Mouse (Mus musculus) MEL (cell line): ENCODE data around the gene Lsamp. TPM values are rescaled to one million over a fixed set of nuclear protein-coding genes. Genes with fewer than 3 reads are reported as not detected.

Experiments
- DNase-seq: peaks from one replicate; pipeline ENCODE4 v3.0.0; 2011; ENCODE audit warnings: low read depth, low spot score
- H3K27ac ChIP-seq: 2 replicates; pipeline ENCODE4 v1.5.1; 2012; ENCODE audit warnings: low read depth, mild to moderate bottlenecking, control low read depth, low read length, moderate library complexity; ENCODE audit not compliant: control insufficient read depth
- H3K27me3 ChIP-seq, 2 experiments: fragments of 150-350 bp in 1 of 2; sonication (generic) in 1 of 2; 2 replicates each; pipeline ENCODE4 v1.6.1; 2012; ENCODE audit warnings: low read length in 2 of 2, mild to moderate bottlenecking in 2 of 2, improper control_type of control experiment in 1 of 2, moderate library complexity in 1 of 2; ENCODE audit not compliant: insufficient read depth in 2 of 2, control insufficient read depth in 1 of 2
- H3K36me3 ChIP-seq, 2 experiments: 2 replicates each; pipeline ENCODE4 v1.6.1; 2012 to 2014; ENCODE audit warnings: low read length in 2 of 2, improper control_type of control experiment in 1 of 2, inconsistent platforms in 1 of 2, mild to moderate bottlenecking in 1 of 2; ENCODE audit not compliant: insufficient read depth in 2 of 2, control insufficient read depth in 1 of 2
- H3K4me1 ChIP-seq, 2 experiments: fragments of 150-350 bp in 1 of 2; sonication (generic) in 1 of 2; 2 replicates each; pipeline ENCODE4 v1.6.1; 2012; ENCODE audit warnings: low read length in 2 of 2, improper control_type of control experiment in 1 of 2, mild to moderate bottlenecking in 1 of 2; ENCODE audit not compliant: insufficient read depth in 2 of 2, control insufficient read depth in 1 of 2
- H3K4me3 ChIP-seq, 2 experiments: fragments of 150-350 bp in 1 of 2; sonication (generic) in 1 of 2; 2 replicates each; pipeline ENCODE4 v1.5.1; 2012; ENCODE audit warnings: low read depth in 2 of 2, low read length in 2 of 2, mild to moderate bottlenecking in 2 of 2, moderate library complexity in 2 of 2, control low read depth in 1 of 2, improper control_type of control experiment in 1 of 2; ENCODE audit not compliant: control insufficient read depth in 1 of 2, insufficient read depth in 1 of 2
- H3K79me2 ChIP-seq: 2 replicates; pipeline ENCODE4 v1.6.1; 2012; ENCODE audit warnings: mild to moderate bottlenecking, low read length, moderate library complexity; ENCODE audit not compliant: control insufficient read depth, poor library complexity, insufficient read depth
- H3K9ac ChIP-seq: 2 replicates; pipeline ENCODE4 v1.6.1; 2012; ENCODE audit warnings: low read depth, mild to moderate bottlenecking, control low read depth, low read length, moderate library complexity; ENCODE audit not compliant: control insufficient read depth, poor library complexity, severe bottlenecking
- H3K9me3 ChIP-seq: fragments of 150-350 bp; sonication (generic); replicated peaks from 2 replicates; pipeline ENCODE4 v1.6.1; 2012; ENCODE audit warnings: mild to moderate bottlenecking, low read length, improper control_type of control experiment, moderate library complexity; ENCODE audit not compliant: insufficient read depth
- CHD2 ChIP-seq: IDR thresholded peaks from 2 replicates; pipeline ENCODE4 v1.6.1; 2011; ENCODE audit warnings: low read length, improper control_type of control experiment
- E2F4 ChIP-seq: IDR thresholded peaks from 2 replicates; pipeline ENCODE4 v1.6.1; 2011; ENCODE audit warnings: low read depth, low read length, improper control_type of control experiment, borderline replicate concordance
- GABPA ChIP-seq: IDR thresholded peaks from 2 replicates; pipeline ENCODE4 v1.6.1; 2012; ENCODE audit warnings: low read depth, mild to moderate bottlenecking, inconsistent platforms, low read length, improper control_type of control experiment, moderate library complexity
- MXI1 ChIP-seq: IDR thresholded peaks from 2 replicates; pipeline ENCODE4 v1.6.1; 2011; ENCODE audit warnings: mild to moderate bottlenecking, low read depth, low read length, improper control_type of control experiment
- MYB ChIP-seq: IDR thresholded peaks from 2 replicates; pipeline ENCODE4 v1.6.1; 2011; ENCODE audit warnings: mild to moderate bottlenecking, low read depth, low read length, improper control_type of control experiment
- MYC ChIP-seq: IDR thresholded peaks from 2 replicates; pipeline ENCODE4 v1.6.1; 2011; ENCODE audit warnings: low read depth, mild to moderate bottlenecking, low read length, improper control_type of control experiment, moderate library complexity
- NELFE ChIP-seq: IDR thresholded peaks from 2 replicates; pipeline ENCODE4 v1.6.1; 2011; ENCODE audit warnings: low read depth, low read length, improper control_type of control experiment
- POLR2AphosphoS2 ChIP-seq: IDR thresholded peaks from 2 replicates; pipeline ENCODE4 v1.6.1; 2011; ENCODE audit warnings: low read length, improper control_type of control experiment
- RCOR1 ChIP-seq: IDR thresholded peaks from 2 replicates; pipeline ENCODE4 v1.6.1; 2012; ENCODE audit warnings: low read depth, mild to moderate bottlenecking, inconsistent platforms, low read length, improper control_type of control experiment
- SMC3 ChIP-seq: IDR thresholded peaks from 2 replicates; pipeline ENCODE4 v1.6.1; 2011; ENCODE audit warnings: low read depth, low read length, improper control_type of control experiment
- TAL1 ChIP-seq: IDR thresholded peaks from 2 replicates; pipeline ENCODE4 v1.6.1; 2012; ENCODE audit warnings: mild to moderate bottlenecking, inconsistent platforms, low read length, moderate library complexity, mixed read lengths
- TBP ChIP-seq: IDR thresholded peaks from 2 replicates; pipeline ENCODE4 v1.8.0; 2011; ENCODE audit warnings: low read depth, low read length, improper control_type of control experiment
- UBTF ChIP-seq: IDR thresholded peaks from 2 replicates; pipeline ENCODE4 v1.6.1; 2012; ENCODE audit warnings: low read depth, mild to moderate bottlenecking, inconsistent platforms, low read length, improper control_type of control experiment, moderate library complexity, borderline replicate concordance; ENCODE audit not compliant: insufficient read depth
- USF2 ChIP-seq, 2 experiments: IDR thresholded peaks; 2 replicates each; pipeline ENCODE4 v1.6.1; 2011 to 2012; ENCODE audit warnings: improper control_type of control experiment in 2 of 2, low read length in 2 of 2, borderline replicate concordance in 1 of 2, inconsistent platforms in 1 of 2, low read depth in 1 of 2, mild to moderate bottlenecking in 1 of 2; ENCODE audit not compliant: insufficient read depth in 1 of 2
- ZMIZ1 ChIP-seq: IDR thresholded peaks from 2 replicates; pipeline ENCODE4 v1.6.1; 2012; ENCODE audit warnings: low read depth, mild to moderate bottlenecking, inconsistent platforms, low read length, improper control_type of control experiment, moderate library complexity
- polyA plus RNA-seq, 2 experiments: library from polyadenylated mRNA; stranded (reverse) in 1 of 2; unstranded in 1 of 2; fragments of >175 nt in 1 of 2; fragments of >200 nt in 1 of 2; gene quantifications; 2 replicates each; pipeline versions ENCODE4 v1.2.1 to v1.2.4; 2012; ENCODE audit warnings: low replicate concordance in 2 of 2, low read depth in 1 of 2; ENCODE audit not compliant: insufficient read length in 2 of 2, insufficient read depth in 1 of 2, missing spikeins in 1 of 2
- total RNA-seq: library from RNA; depleted of rRNA; stranded (reverse); fragments of 300-350 nt; gene quantifications from 2 replicates; pipeline ENCODE4 v1.2.3, GENCODE M21; 2012

Lsamp gene
- total and polyA plus RNA-seq, 3 experiments = 0.42 TPM; not detected in 2

- H3K27me3 ChIP-seq = no peaks in the 10 kb centered on the region
- no peaks in the 10 kb centered on the region for H3K79me2 ChIP-seq
- H3K36me3 ChIP-seq = no peaks in the 10 kb centered on the region
- H3K9ac ChIP-seq = no peak overlapping the region
- H3K27ac ChIP-seq = no peak overlapping the region
- TF ChIP-seq MYC (no peak), NELFE (no peak), UBTF (no peak), CHD2 (no peak), MXI1 (no peak)
- TF ChIP-seq, all 39 proteins: peak for 0
- H3K4me3 ChIP-seq = no peak overlapping the region
- H3K4me1 ChIP-seq = no peaks in the 10 kb centered on the region
- no peak for DNase-seq
- no peaks in the 10 kb centered on the region for H3K9me3 ChIP-seq
Measured at GRCm38 (mm10) chr16:40831536-40831935, 847.4 kb downstream of the Lsamp start.

GRCm38 (mm10) chr16:40841765-40842164 is 857.6 kb downstream of the Lsamp start:
- no peak overlapping the region for H3K4me3 ChIP-seq
- no peaks in the 10 kb centered on the region for H3K36me3 ChIP-seq
- TF ChIP-seq TBP = no peak
- TF ChIP-seq RCOR1 = no peak
- TF ChIP-seq MYB = no peak
- TF ChIP-seq GABPA = no peak
- TF ChIP-seq UBTF = no peak
- TF ChIP-seq E2F4 = no peak
- TF ChIP-seq SMC3 = no peak
- no peak for TF ChIP-seq POLR2AphosphoS2
- H3K27me3 ChIP-seq = no peaks in the 10 kb centered on the region
- H3K4me1 ChIP-seq = no peaks in the 10 kb centered on the region
- H3K9ac ChIP-seq = no peak overlapping the region
- H3K9me3 ChIP-seq = no peaks in the 10 kb centered on the region
- no peak overlapping the region for H3K27ac ChIP-seq
- H3K79me2 ChIP-seq = no peaks in the 10 kb centered on the region
- no peak for DNase-seq

GRCm38 (mm10) chr16:40866733-40867132 is 882.6 kb downstream of the Lsamp start:
- Histone ChIP-seq H3K9me3 (no peaks in the 10 kb centered on the region), H3K4me3 (no peak overlapping the region), H3K36me3 (no peaks in the 10 kb centered on the region), H3K79me2 (no peaks in the 10 kb centered on the region), H3K27me3 (no peaks in the 10 kb centered on the region), H3K27ac (no peak overlapping the region), H3K9ac (no peak overlapping the region), H3K4me1 (no peaks in the 10 kb centered on the region)
- DNase-seq = no peak
- no peak for TF ChIP-seq TAL1
- TF ChIP-seq ZMIZ1 = no peak
- TF ChIP-seq USF2 (IDR thresholded peaks at IDR 0.05; ENCODE audit: borderline replicate concordance in 1 of 2, insufficient read depth in 1 of 2, low read depth in 1 of 2, low read length in 2 of 2) = no peak
- no peak for TF ChIP-seq NELFE
- TF ChIP-seq MXI1 = no peak
